In the genomic region with DNA sequence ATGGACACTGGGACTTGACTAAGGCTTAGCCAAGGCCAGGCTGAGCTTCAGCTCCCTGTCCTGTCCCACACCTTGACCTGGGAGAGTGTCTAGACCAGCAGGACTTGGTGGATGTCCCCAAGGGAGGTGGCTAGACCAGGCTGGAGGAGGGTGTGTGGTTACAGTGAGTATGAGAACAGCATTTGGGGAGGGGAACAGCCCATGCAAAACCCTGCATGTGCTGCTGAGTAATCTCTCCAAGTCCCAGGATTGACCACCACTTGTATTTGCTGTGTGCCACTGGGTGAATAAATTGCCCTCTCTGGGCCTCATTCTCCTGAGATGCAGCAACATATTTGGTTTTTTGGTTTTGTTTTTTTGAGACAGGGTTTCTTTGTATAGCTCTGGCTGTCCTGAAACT, we compare ENCODE assay signal across 32 mouse cellular contexts. TPM values are rescaled to one million over a fixed set of nuclear protein-coding genes. Genes with fewer than 3 reads are reported as not detected.
"Had no signal": no experiment of that assay in that cellular context is flagged by ENCODE, and none has a peak within 500 bp of the region (broad histone marks: within the 10 kb centered on the region; RNA-seq: fewer than 3 reads in every experiment).

No protein-coding gene starts in this region.

- H3K4me2 ChIP-seq: heart, embryonic 12.5 days; hindbrain, embryonic 13.5 days; hindbrain, embryonic 15.5 days; kidney, embryonic 15.5 days; limb, embryonic 12.5 days; liver, embryonic 12.5 days had no signal

- DNase-seq: gastrocnemius, adult 2 months; gastrocnemius, postnatal 10 days; gastrocnemius, postnatal 25 days; heart, adult 2 months; heart, postnatal 10 days; kidney, adult 11 months; kidney, adult 2 months; kidney, adult 9 months; kidney, postnatal 14 days; kidney, postnatal 36 days; layer of hippocampus, adult 9-11 months; layer of hippocampus, postnatal 36 days had no signal

- H3K4me3 ChIP-seq: gastrocnemius, adult 2 months; heart, adult 2 months; heart, embryonic 10.5 days; heart, embryonic 12.5 days; hindbrain, embryonic 13.5 days; hindbrain, embryonic 15.5 days; kidney, embryonic 15.5 days; limb, embryonic 10.5 days; limb, embryonic 12.5 days; liver, embryonic 12.5 days had no signal

- H3K9ac ChIP-seq: heart, embryonic 12.5 days; hindbrain, embryonic 13.5 days; hindbrain, embryonic 15.5 days; kidney, embryonic 15.5 days; liver, embryonic 12.5 days; liver, embryonic 14.5 days had no signal

- H3K27ac ChIP-seq: gastrocnemius, adult 2 months; heart, adult 2 months; heart, embryonic 10.5 days; hindbrain, embryonic 13.5 days; hindbrain, embryonic 15.5 days; hindbrain, postnatal 0 days; kidney, embryonic 15.5 days; kidney, postnatal 0 days; limb, embryonic 10.5 days; limb, embryonic 12.5 days; liver, embryonic 12.5 days; liver, embryonic 14.5 days had no signal

- ATAC-seq: hindbrain, postnatal 0 days; intestine, embryonic 16.5 days; liver, embryonic 12.5 days had no signal

- H3K9me3 ChIP-seq: heart, embryonic 10.5 days; heart, embryonic 12.5 days; hindbrain, embryonic 13.5 days; hindbrain, embryonic 15.5 days; kidney, embryonic 15.5 days; limb, embryonic 10.5 days; limb, embryonic 12.5 days; liver, embryonic 12.5 days had no signal

RNA-seq across cellular contexts. Expression of gene Nxnl1, which starts 32.0 kb away (rescaled TPM):
- total RNA-seq: gastrocnemius, adult 2 months; hindbrain, postnatal 0 days; layer of hippocampus, postnatal 36 days; left cerebral cortex, postnatal 10 days; liver, adult 2 months had no signal
- polyA plus RNA-seq: frontal cortex, adult 2 months; heart, embryonic 10.5 days; heart, embryonic 12.5 days; heart, embryonic 14.5 days; hindbrain, embryonic 11.5 days; hindbrain, embryonic 13.5 days; hindbrain, postnatal 0 days; intestine, embryonic 14.5 days; intestine, embryonic 16.5 days; large intestine, adult 2 months; limb, embryonic 10.5 days; limb, embryonic 12.5 days; limb, embryonic 14.5 days; liver, adult 2 months had no signal
